34 mouse cellular contexts compared by ENCODE assay signal in the genomic region with DNA sequence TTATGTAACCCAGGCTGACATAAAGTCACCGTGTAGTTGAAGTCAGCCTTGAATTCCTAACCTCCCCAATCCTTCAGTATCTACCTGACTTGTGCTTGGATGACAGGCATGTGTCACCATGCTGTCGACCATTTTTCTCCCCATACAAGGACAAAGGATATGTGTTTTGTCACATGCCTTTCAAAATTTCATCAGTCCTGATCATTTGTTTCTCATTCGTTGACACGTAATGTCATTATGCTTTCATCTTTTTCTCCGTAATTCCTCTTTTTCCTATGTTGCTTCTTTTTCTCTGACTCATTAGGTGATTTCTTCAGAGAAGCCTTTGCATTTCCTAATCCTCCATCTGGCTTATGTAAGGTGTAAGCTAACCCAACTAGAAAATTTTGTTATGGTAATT.
"Had no signal": no experiment of that assay in that cellular context is flagged by ENCODE, and none has a peak within 500 bp of the region (broad histone marks: within the 10 kb centered on the region; RNA-seq: fewer than 3 reads in every experiment).

No protein-coding gene starts in this region.

- ATAC-seq: hindbrain, embryonic 16.5 days; hindbrain, postnatal 0 days; inflammation-experienced regulatory T-cells, adult 6 months; intestine, embryonic 15.5 days; intestine, embryonic 16.5 days; intestine, postnatal 0 days had no signal

- H3K4me3 ChIP-seq: heart, embryonic 10.5 days; heart, embryonic 12.5 days; heart, embryonic 13.5 days; heart, embryonic 15.5 days; hindbrain, embryonic 10.5 days; hindbrain, embryonic 12.5 days; hindbrain, embryonic 13.5 days; hindbrain, embryonic 15.5 days; intestine, embryonic 15.5 days; kidney, embryonic 15.5 days; layer of hippocampus, adult 2 months; left cerebral cortex, adult 2 months had no signal

- H3K4me2 ChIP-seq: heart, embryonic 11.5 days; heart, embryonic 12.5 days; heart, embryonic 13.5 days; heart, embryonic 15.5 days; hindbrain, embryonic 12.5 days; hindbrain, embryonic 13.5 days; hindbrain, embryonic 14.5 days; hindbrain, embryonic 15.5 days; intestine, embryonic 15.5 days; kidney, embryonic 15.5 days had no signal

- H3K27me3 ChIP-seq: heart, embryonic 12.5 days; heart, embryonic 13.5 days; heart, embryonic 15.5 days; hindbrain, embryonic 12.5 days; hindbrain, embryonic 13.5 days; hindbrain, embryonic 15.5 days; intestine, embryonic 15.5 days; kidney, embryonic 15.5 days had no signal

- DNase-seq: heart, postnatal 10 days; heart, postnatal 14 days; heart, postnatal 36 days; heart, postnatal 4 days; kidney, adult 11 months; kidney, adult 18-20 months; kidney, adult 2 months; kidney, adult 8-10 months; kidney, adult 9 months; kidney, postnatal 25 days; kidney, postnatal 36 days; kidney, postnatal 4 days; layer of hippocampus, adult 9-11 months; layer of hippocampus, postnatal 36 days had no signal

- H3K9ac ChIP-seq: heart, embryonic 12.5 days; heart, embryonic 13.5 days; heart, embryonic 15.5 days; hindbrain, embryonic 12.5 days; hindbrain, embryonic 13.5 days; hindbrain, embryonic 14.5 days; hindbrain, embryonic 15.5 days; intestine, embryonic 15.5 days; kidney, embryonic 15.5 days had no signal

- H3K36me3 ChIP-seq: heart, embryonic 10.5 days; heart, embryonic 12.5 days; heart, embryonic 13.5 days; heart, embryonic 15.5 days; hindbrain, embryonic 10.5 days; hindbrain, embryonic 12.5 days; hindbrain, embryonic 13.5 days; hindbrain, embryonic 15.5 days; intestine, embryonic 15.5 days; kidney, embryonic 15.5 days had no signal

- H3K9me3 ChIP-seq: heart, embryonic 10.5 days; heart, embryonic 12.5 days; heart, embryonic 13.5 days; heart, embryonic 15.5 days; hindbrain, embryonic 10.5 days; hindbrain, embryonic 12.5 days; hindbrain, embryonic 13.5 days; hindbrain, embryonic 15.5 days; intestine, embryonic 15.5 days; kidney, embryonic 15.5 days had no signal

- H3K27ac ChIP-seq: heart, embryonic 10.5 days; heart, embryonic 13.5 days; heart, embryonic 15.5 days; hindbrain, embryonic 10.5 days; hindbrain, embryonic 12.5 days; hindbrain, embryonic 13.5 days; hindbrain, embryonic 14.5 days; hindbrain, embryonic 15.5 days; hindbrain, postnatal 0 days; intestine, embryonic 15.5 days; kidney, embryonic 15.5 days; kidney, postnatal 0 days; layer of hippocampus, adult 2 months; left cerebral cortex, adult 2 months had no signal

- H3K4me1 ChIP-seq: heart, embryonic 15.5 days; hindbrain, embryonic 10.5 days; hindbrain, embryonic 12.5 days; hindbrain, embryonic 13.5 days; hindbrain, embryonic 15.5 days; intestine, embryonic 15.5 days; kidney, embryonic 15.5 days had no signal
